Mouse (Mus musculus): ENCODE measurements at regions not wholly inside any gene's neighbourhood (a gene's known extent, or its start where the extent isn't known, plus 50 kb on each side); places are given as distances from the start of the nearest gene placed in this dataset.
"Not testable (repeated sequence)": the region's sequence is repeated elsewhere in the genome, so short reads cannot be mapped to it uniquely, and the experiment has no call there.

- no peak overlapping the region for H3K4me3 ChIP-seq (ENCODE audit: low read depth, low read length)
- no peaks in the 10 kb centered on the region for H3K36me3 ChIP-seq (ENCODE audit: insufficient read depth)
- H3K27ac ChIP-seq (ENCODE audit: low read depth, low read length) = no peak overlapping the region
- peak; percentile 36 for DNase-seq
- TF ChIP-seq CTCF (IDR thresholded peaks at IDR 0.05; ENCODE audit: low read depth) = no peak
- no peaks in the 10 kb centered on the region for H3K27me3 ChIP-seq (ENCODE audit: insufficient read depth, low read length)
- no peaks in the 10 kb centered on the region for H3K4me1 ChIP-seq (ENCODE audit: insufficient read depth)
- H3K4me2 ChIP-seq (ENCODE audit: low read depth) = no peak overlapping the region
- H3K9ac ChIP-seq = no peak overlapping the region
- WGBS = 32% methylated on average over 1 of the region's 1 CpGs
- H3K9me3 ChIP-seq (ENCODE audit: low read length) = no peaks in the 10 kb centered on the region
- no peak; the same call in 1 of the 2 replicates for ATAC-seq
Measured at GRCm38 (mm10) chr1:147186799-147187198, 692.2 kb downstream of the Brinp3 start.

- no peak for ATAC-seq
- no peaks in the 10 kb centered on the region for H3K4me1 ChIP-seq (ENCODE audit: insufficient read depth)
Measured at GRCm38 (mm10) chr1:147187251-147188025, 692.9 kb downstream of the Brinp3 start.

GRCm38 (mm10) chr1:147199959-147200358, 705.4 kb downstream of the Brinp3 start:
- not testable (repeated sequence) for ATAC-seq; DNase-seq; H3K4me1 ChIP-seq (ENCODE audit: insufficient read depth); H3K4me3 ChIP-seq (ENCODE audit: low read depth, low read length); H3K27me3 ChIP-seq (ENCODE audit: insufficient read depth, low read length); H3K9me3 ChIP-seq (ENCODE audit: low read length); H3K27ac ChIP-seq (ENCODE audit: low read depth, low read length); H3K9ac ChIP-seq; H3K36me3 ChIP-seq (ENCODE audit: insufficient read depth); H3K4me2 ChIP-seq (ENCODE audit: low read depth)
- 79% methylated on average over 2 of the region's 2 CpGs for WGBS

More at GRCm38 (mm10) chr1:147187251-147188025, 692.9 kb downstream of the Brinp3 start:
- 21% methylated on average over 6 of the region's 6 CpGs for WGBS
- Histone ChIP-seq H3K27ac (ENCODE audit: low read depth, low read length) (no peak overlapping the region), H3K27me3 (ENCODE audit: insufficient read depth, low read length) (no peaks in the 10 kb centered on the region), H3K9ac (no peak overlapping the region), H3K4me3 (ENCODE audit: low read depth, low read length) (no peak overlapping the region), H3K4me2 (ENCODE audit: low read depth) (no peak overlapping the region), H3K36me3 (ENCODE audit: insufficient read depth) (no peaks in the 10 kb centered on the region), H3K9me3 (ENCODE audit: low read length) (no peaks in the 10 kb centered on the region)
- DNase-seq = peak; percentile 1
- TF ChIP-seq CTCF (IDR thresholded peaks at IDR 0.05; ENCODE audit: low read depth) = no peak

- not testable (repeated sequence) for H3K4me3 ChIP-seq (ENCODE audit: low read depth, low read length); H3K36me3 ChIP-seq (ENCODE audit: insufficient read depth); H3K4me1 ChIP-seq (ENCODE audit: insufficient read depth); DNase-seq; H3K9me3 ChIP-seq (ENCODE audit: low read length); H3K27ac ChIP-seq (ENCODE audit: low read depth, low read length); ATAC-seq; H3K27me3 ChIP-seq (ENCODE audit: insufficient read depth, low read length); H3K9ac ChIP-seq; H3K4me2 ChIP-seq (ENCODE audit: low read depth)
- WGBS = 83% methylated on average over 7 of the region's 7 CpGs
Measured at GRCm38 (mm10) chr1:147214890-147215289, 720.3 kb downstream of the Brinp3 start.

- no peak overlapping the region for H3K4me3 ChIP-seq (ENCODE audit: low read depth, low read length)
- no peak overlapping the region for H3K27ac ChIP-seq (ENCODE audit: low read depth, low read length)
Measured at GRCm38 (mm10) chr1:147217965-147218364, 723.4 kb downstream of the Brinp3 start.

GRCm38 (mm10) chr1:147219438-147219837, 724.9 kb downstream of the Brinp3 start:
- Histone ChIP-seq H3K9ac (no peak overlapping the region), H3K4me3 (ENCODE audit: low read depth, low read length) (no peak overlapping the region), H3K27ac (ENCODE audit: low read depth, low read length) (no peak overlapping the region), H3K27me3 (ENCODE audit: insufficient read depth, low read length) (no peaks in the 10 kb centered on the region), H3K4me2 (ENCODE audit: low read depth) (no peak overlapping the region), H3K9me3 (ENCODE audit: low read length) (no peaks in the 10 kb centered on the region), H3K36me3 (ENCODE audit: insufficient read depth) (no peaks in the 10 kb centered on the region), H3K4me1 (ENCODE audit: insufficient read depth) (no peaks in the 10 kb centered on the region)
- DNase-seq (no peak), ATAC-seq (no peak)
- WGBS = 94% methylated on average over 2 of the region's 2 CpGs
- no peak for TF ChIP-seq CTCF (IDR thresholded peaks at IDR 0.05; ENCODE audit: low read depth)

More at GRCm38 (mm10) chr1:147217965-147218364, 723.4 kb downstream of the Brinp3 start:
- no peaks in the 10 kb centered on the region for H3K9me3 ChIP-seq (ENCODE audit: low read length)
- DNase-seq = no peak
- H3K4me1 ChIP-seq (ENCODE audit: insufficient read depth) = no peaks in the 10 kb centered on the region
- H3K27me3 ChIP-seq (ENCODE audit: insufficient read depth, low read length) = no peaks in the 10 kb centered on the region
- WGBS = 70% methylated on average over 2 of the region's 2 CpGs
- no peak overlapping the region for H3K9ac ChIP-seq
- no peak for ATAC-seq
- no peak overlapping the region for H3K4me2 ChIP-seq (ENCODE audit: low read depth)
- H3K36me3 ChIP-seq (ENCODE audit: insufficient read depth) = no peaks in the 10 kb centered on the region
- TF ChIP-seq CTCF (IDR thresholded peaks at IDR 0.05; ENCODE audit: low read depth) = no peak

- peak; percentile 59 for TF ChIP-seq CTCF (IDR thresholded peaks at IDR 0.05; ENCODE audit: low read depth)
- Histone ChIP-seq H3K4me3 (ENCODE audit: low read depth, low read length) (no peak overlapping the region), H3K4me2 (ENCODE audit: low read depth) (no peak overlapping the region), H3K9ac (no peak overlapping the region), H3K27me3 (ENCODE audit: insufficient read depth, low read length) (no peaks in the 10 kb centered on the region), H3K9me3 (ENCODE audit: low read length) (no peaks in the 10 kb centered on the region), H3K4me1 (ENCODE audit: insufficient read depth) (no peaks in the 10 kb centered on the region), H3K36me3 (ENCODE audit: insufficient read depth) (no peaks in the 10 kb centered on the region), H3K27ac (ENCODE audit: low read depth, low read length) (no peak overlapping the region)
- peak; percentile 8 for DNase-seq
- WGBS = 74% methylated on average over 3 of the region's 3 CpGs
- ATAC-seq = no peak
Measured at GRCm38 (mm10) chr1:147223232-147223925, 728.8 kb downstream of the Brinp3 start.
